Mouse (Mus musculus) erythroid progenitor cell, adult 5-6 weeks (primary cell): ENCODE results near the gene Anks1b. TPM values are rescaled to one million over a fixed set of nuclear protein-coding genes. Genes with fewer than 3 reads are reported as not detected.

Experiments
- ATAC-seq: replicated peaks from 2 replicates; pipeline ENCODE4 v1.8.0; 2016; ENCODE audit warnings: moderate number of reproducible peaks, mild to moderate bottlenecking, moderate TSS enrichment, inconsistent platforms; ENCODE audit not compliant: poor library complexity, low FRiP score, severe bottlenecking
- total RNA-seq, 2 experiments: library from RNA; stranded (forward) in 1 of 2; stranded (reverse) in 1 of 2; fragments of 150-400 nt in 1 of 2; fragments of 186-747, 209-891 nt in 1 of 2; gene quantifications; 2 replicates each; pipeline versions ENCODE4 v1.2.3 to v1.2.4; 2015 to 2017; ENCODE audit warnings: low replicate concordance in 2 of 2

Gene Anks1b
- total RNA-seq, 2 experiments from 2014 or later: not detected

- ATAC-seq: no peak
These were observed 73.5 kb downstream of the Anks1b start for GRCm38 (mm10) chr10:89946636-89947349.

- no peak for ATAC-seq
These were observed 101.1 kb downstream of the Anks1b start for GRCm38 (mm10) chr10:89974361-89974760.

GRCm38 (mm10) chr10:89975431-89975841 lies 102.1 kb downstream of the Anks1b start:
- no peak for ATAC-seq

GRCm38 (mm10) chr10:89976577-89976976 lies 103.3 kb downstream of the Anks1b start:
- ATAC-seq: no peak

- ATAC-seq: no peak
These were observed 120.9 kb downstream of the Anks1b start for GRCm38 (mm10) chr10:89994171-89994570.

GRCm38 (mm10) chr10:89995621-89996428 lies 122.5 kb downstream of the Anks1b start:
- ATAC-seq: no peak

- ATAC-seq: no peak
These were observed 130.8 kb downstream of the Anks1b start for GRCm38 (mm10) chr10:90003980-90004729.

- no peak for ATAC-seq
These were observed 131.6 kb downstream of the Anks1b start for GRCm38 (mm10) chr10:90004882-90005281.

GRCm38 (mm10) chr10:90033037-90033436 lies 159.7 kb downstream of the Anks1b start:
- ATAC-seq: no peak

GRCm38 (mm10) chr10:90043287-90043686 lies 170.0 kb downstream of the Anks1b start:
- ATAC-seq: no peak

- no peak for ATAC-seq
These were observed 170.5 kb downstream of the Anks1b start for GRCm38 (mm10) chr10:90043773-90044172.

GRCm38 (mm10) chr10:90044229-90044628 lies 170.9 kb downstream of the Anks1b start:
- no peak for ATAC-seq

- ATAC-seq: no peak
These were observed 195.3 kb downstream of the Anks1b start for GRCm38 (mm10) chr10:90068651-90069050.

- no peak for ATAC-seq
These were observed 204.6 kb downstream of the Anks1b start for GRCm38 (mm10) chr10:90077930-90078329.

GRCm38 (mm10) chr10:90081151-90081550 lies 207.8 kb downstream of the Anks1b start:
- no peak for ATAC-seq

GRCm38 (mm10) chr10:90081630-90082029 lies 208.3 kb downstream of the Anks1b start:
- ATAC-seq: no peak

- ATAC-seq: no peak
These were observed 220.6 kb downstream of the Anks1b start for GRCm38 (mm10) chr10:90093877-90094276.

- ATAC-seq: no peak
These were observed 239.4 kb downstream of the Anks1b start for GRCm38 (mm10) chr10:90112662-90113061.

GRCm38 (mm10) chr10:90116867-90117266 lies 243.6 kb downstream of the Anks1b start:
- ATAC-seq: no peak

- ATAC-seq: no peak
These were observed 244.5 kb downstream of the Anks1b start for GRCm38 (mm10) chr10:90117836-90118235.
